Mouse (Mus musculus) midbrain, embryonic 13.5 days (tissue): ENCODE measurements around the gene Btbd1. TPM values are rescaled to one million over a fixed set of nuclear protein-coding genes. Genes with fewer than 3 reads are reported as not detected.
"Not testable (repeated sequence)": the region's sequence is repeated elsewhere in the genome, so short reads cannot be mapped to it uniquely, and the experiment has no call there.

Experiments
- ATAC-seq: fragments of 200-750 bp; cut with Nextera tagmentation; 2 replicates; pipeline ENCODE4 v1.8.0; 2017; ENCODE audit warnings: mild to moderate bottlenecking, moderate TSS enrichment, moderate library complexity
- H3K27ac ChIP-seq: fragments of 300-500 bp; sonication (generic); 2 replicates; pipeline ENCODE4 v1.5.1; 2015; ENCODE audit warnings: inconsistent platforms, mild to moderate bottlenecking, moderate library complexity
- H3K27me3 ChIP-seq: fragments of 300-500 bp; sonication (generic); 2 replicates; pipeline ENCODE4 v1.6.1; 2015; ENCODE audit warnings: mild to moderate bottlenecking, inconsistent platforms
- H3K36me3 ChIP-seq: fragments of 300-500 bp; sonication (generic); 2 replicates; pipeline ENCODE4 v1.6.1; 2015; ENCODE audit warnings: mild to moderate bottlenecking, inconsistent platforms
- H3K4me1 ChIP-seq: fragments of 300-500 bp; sonication (generic); replicated peaks from 2 replicates; pipeline ENCODE4 v1.6.1; 2015; ENCODE audit warnings: inconsistent platforms
- H3K4me2 ChIP-seq: fragments of 300-500 bp; sonication (generic); replicated peaks from 2 replicates; pipeline ENCODE4 v1.6.1; 2015; ENCODE audit warnings: moderate library complexity, mild to moderate bottlenecking, inconsistent platforms
- H3K4me3 ChIP-seq: fragments of 300-500 bp; sonication (generic); replicated peaks from 2 replicates; pipeline ENCODE4 v1.5.1; 2015; ENCODE audit warnings: mild to moderate bottlenecking, inconsistent platforms
- H3K9ac ChIP-seq: fragments of 300-500 bp; sonication (generic); replicated peaks from 2 replicates; pipeline ENCODE4 v1.6.1; 2015; ENCODE audit warnings: mild to moderate bottlenecking, inconsistent platforms
- H3K9me3 ChIP-seq: fragments of 300-500 bp; sonication (generic); 2 replicates; pipeline ENCODE4 v1.6.1; 2016; ENCODE audit warnings: mild to moderate bottlenecking, inconsistent platforms
- WGBS: fragments of 180-500 bp; shearing (Covaris S2); methylation state at CpG from one replicate; pipeline ENCODE4 v1.1.7; 2015; 5-methylcytosine and 5-hydroxymethylcytosine counted together
- polyA plus RNA-seq: library from polyadenylated mRNA; unstranded; fragments of >200 nt; fragmentation: Nextera tagmentation; extraction: Ambion mirVana; gene quantifications from 2 replicates; pipeline ENCODE4 v1.2.1, GENCODE M21; 2015

Gene Btbd1
- polyA plus RNA-seq, 1 experiment from 2014 or later, result 93.6 TPM

- H3K4me2 ChIP-seq, result no peak overlapping the region
- no peak overlapping the region for H3K4me3 ChIP-seq
- H3K9me3 ChIP-seq, result no peaks in the 10 kb centered on the region
- H3K36me3 ChIP-seq, result no peaks in the 10 kb centered on the region
- H3K27ac ChIP-seq, result no peak overlapping the region
- no peaks in the 10 kb centered on the region for H3K27me3 ChIP-seq
- no peak for ATAC-seq
- H3K4me1 ChIP-seq, result no peaks in the 10 kb centered on the region
- WGBS, result 31% methylated on average over 4 of the region's 4 CpGs
- H3K9ac ChIP-seq, result no peak overlapping the region
Observed at GRCm38 (mm10) chr7:81847777-81848176, 18.5 kb upstream of the Btbd1 start.

GRCm38 (mm10) chr7:81847010-81847409, 17.8 kb upstream of the Btbd1 start:
- H3K9me3 ChIP-seq, result no peaks in the 10 kb centered on the region
- H3K9ac ChIP-seq, result no peak overlapping the region
- no peak for ATAC-seq
- H3K4me1 ChIP-seq, result no peaks in the 10 kb centered on the region
- H3K27me3 ChIP-seq, result no peaks in the 10 kb centered on the region
- 41% methylated on average over 8 of the region's 8 CpGs for WGBS
- no peak overlapping the region for H3K27ac ChIP-seq
- H3K36me3 ChIP-seq, result no peaks in the 10 kb centered on the region
- no peak overlapping the region for H3K4me3 ChIP-seq
- no peak overlapping the region for H3K4me2 ChIP-seq

GRCm38 (mm10) chr7:81846008-81846407, 16.8 kb upstream of the Btbd1 start:
- H3K4me3 ChIP-seq, result no peak overlapping the region
- H3K9me3 ChIP-seq, result no peaks in the 10 kb centered on the region
- H3K27ac ChIP-seq, result no peak overlapping the region
- no peak for ATAC-seq
- no peak overlapping the region for H3K9ac ChIP-seq
- H3K27me3 ChIP-seq, result no peaks in the 10 kb centered on the region
- H3K4me2 ChIP-seq, result no peak overlapping the region
- H3K36me3 ChIP-seq, result no peaks in the 10 kb centered on the region
- 90% methylated on average over 8 of the region's 8 CpGs for WGBS
- no peaks in the 10 kb centered on the region for H3K4me1 ChIP-seq

- Histone ChIP-seq H3K36me3 (no peaks in the 10 kb centered on the region), H3K27me3 (no peaks in the 10 kb centered on the region), H3K4me1 (no peaks in the 10 kb centered on the region), H3K9me3 (no peaks in the 10 kb centered on the region), H3K4me3 (no peak overlapping the region), H3K4me2 (no peak overlapping the region), H3K9ac (no peak overlapping the region), H3K27ac (no peak overlapping the region)
- 85% methylated on average over 3 of the region's 3 CpGs for WGBS
- ATAC-seq, result no peak
Observed at GRCm38 (mm10) chr7:81845313-81845712, 16.1 kb upstream of the Btbd1 start.

GRCm38 (mm10) chr7:81844801-81845200, 15.6 kb upstream of the Btbd1 start:
- Histone ChIP-seq H3K4me1 (no peaks in the 10 kb centered on the region), H3K27ac (no peak overlapping the region), H3K9ac (no peak overlapping the region), H3K27me3 (no peaks in the 10 kb centered on the region), H3K4me3 (no peak overlapping the region), H3K36me3 (no peaks in the 10 kb centered on the region), H3K9me3 (no peaks in the 10 kb centered on the region), H3K4me2 (no peak overlapping the region)
- WGBS, result 88% methylated on average over 11 of the region's 11 CpGs
- no peak for ATAC-seq

GRCm38 (mm10) chr7:81843903-81844302, 14.7 kb upstream of the Btbd1 start:
- 69% methylated on average over 8 of the region's 8 CpGs for WGBS
- no peak overlapping the region for H3K9ac ChIP-seq
- no peak overlapping the region for H3K27ac ChIP-seq
- H3K4me1 ChIP-seq, result no peaks in the 10 kb centered on the region
- no peak for ATAC-seq
- no peaks in the 10 kb centered on the region for H3K9me3 ChIP-seq
- H3K36me3 ChIP-seq, result no peaks in the 10 kb centered on the region
- no peak overlapping the region for H3K4me3 ChIP-seq
- no peak overlapping the region for H3K4me2 ChIP-seq
- no peaks in the 10 kb centered on the region for H3K27me3 ChIP-seq

- Histone ChIP-seq H3K9me3 (no peaks in the 10 kb centered on the region), H3K4me1 (no peaks in the 10 kb centered on the region), H3K27me3 (no peaks in the 10 kb centered on the region), H3K4me2 (no peak overlapping the region), H3K36me3 (no peaks in the 10 kb centered on the region), H3K4me3 (no peak overlapping the region), H3K9ac (no peak overlapping the region), H3K27ac (no peak overlapping the region)
- WGBS, result 73% methylated on average over 1 of the region's 1 CpGs
- ATAC-seq, result no peak
Observed at GRCm38 (mm10) chr7:81842998-81843397, 13.8 kb upstream of the Btbd1 start.

- 90% methylated on average over 7 of the region's 7 CpGs for WGBS
- Histone ChIP-seq H3K27me3 (no peaks in the 10 kb centered on the region), H3K4me1 (no peaks in the 10 kb centered on the region), H3K9ac (no peak overlapping the region), H3K4me3 (no peak overlapping the region), H3K36me3 (no peaks in the 10 kb centered on the region), H3K4me2 (no peak overlapping the region), H3K9me3 (no peaks in the 10 kb centered on the region), H3K27ac (no peak overlapping the region)
- no peak for ATAC-seq
Observed at GRCm38 (mm10) chr7:81842141-81842540, 12.9 kb upstream of the Btbd1 start.

GRCm38 (mm10) chr7:81841439-81841838, 12.2 kb upstream of the Btbd1 start:
- Histone ChIP-seq H3K36me3 (no peaks in the 10 kb centered on the region), H3K27me3 (no peaks in the 10 kb centered on the region), H3K4me3 (no peak overlapping the region), H3K27ac (no peak overlapping the region), H3K9me3 (no peaks in the 10 kb centered on the region), H3K4me2 (no peak overlapping the region), H3K4me1 (no peaks in the 10 kb centered on the region), H3K9ac (no peak overlapping the region)
- ATAC-seq, result no peak
- WGBS, result 91% methylated on average over 6 of the region's 6 CpGs

- H3K36me3 ChIP-seq, result no peaks in the 10 kb centered on the region
- ATAC-seq, result no peak
- WGBS, result 65% methylated on average over 7 of the region's 7 CpGs
Observed at GRCm38 (mm10) chr7:81840661-81841181, 11.5 kb upstream of the Btbd1 start.

GRCm38 (mm10) chr7:81839746-81840145, 10.5 kb upstream of the Btbd1 start:
- H3K9ac ChIP-seq, result no peak overlapping the region
- H3K4me2 ChIP-seq, result no peak overlapping the region
- no peaks in the 10 kb centered on the region for H3K4me1 ChIP-seq
- H3K27ac ChIP-seq, result no peak overlapping the region
- H3K4me3 ChIP-seq, result no peak overlapping the region
- 74% methylated on average over 6 of the region's 6 CpGs for WGBS
- ATAC-seq, result no peak
- H3K9me3 ChIP-seq, result no peaks in the 10 kb centered on the region
- H3K27me3 ChIP-seq, result no peaks in the 10 kb centered on the region
- H3K36me3 ChIP-seq, result no peaks in the 10 kb centered on the region

More at GRCm38 (mm10) chr7:81840661-81841181, 11.5 kb upstream of the Btbd1 start:
- no peak overlapping the region for H3K4me2 ChIP-seq
- no peak overlapping the region for H3K27ac ChIP-seq
- H3K4me1 ChIP-seq, result no peaks in the 10 kb centered on the region
- no peak overlapping the region for H3K9ac ChIP-seq
- H3K9me3 ChIP-seq, result no peaks in the 10 kb centered on the region
- no peaks in the 10 kb centered on the region for H3K27me3 ChIP-seq
- no peak overlapping the region for H3K4me3 ChIP-seq

GRCm38 (mm10) chr7:81837771-81838170, 8.5 kb upstream of the Btbd1 start:
- WGBS, result 91% methylated on average over 5 of the region's 5 CpGs
- H3K9me3 ChIP-seq, H3K36me3 ChIP-seq, H3K9ac ChIP-seq, H3K4me2 ChIP-seq, H3K27ac ChIP-seq, H3K27me3 ChIP-seq, H3K4me1 ChIP-seq, H3K4me3 ChIP-seq, ATAC-seq: not testable (repeated sequence)

GRCm38 (mm10) chr7:81835430-81835829, 6.2 kb upstream of the Btbd1 start:
- Histone ChIP-seq H3K4me1 (no peaks in the 10 kb centered on the region), H3K9me3 (no peaks in the 10 kb centered on the region), H3K36me3 (no peaks in the 10 kb centered on the region)

More at GRCm38 (mm10) chr7:81835430-81835829, 6.2 kb upstream of the Btbd1 start:
- 90% methylated on average over 5 of the region's 5 CpGs for WGBS
- Histone ChIP-seq H3K27ac (no peak overlapping the region), H3K27me3 (no peaks in the 10 kb centered on the region), H3K9ac (no peak overlapping the region), H3K4me3 (no peak overlapping the region), H3K4me2 (no peak overlapping the region)
- ATAC-seq, result no peak
